Mouse (Mus musculus): Measurements from ENCODE around the gene Gm44805.

Gm44805 gene

GRCm38 (mm10) chr7:19683771-19684201 is 2.6 kb upstream of the Gm44805 start:
- ATAC-seq (ENCODE audit: insufficient number of reproducible peaks, low FRiP score, low TSS enrichment) = no peak

GRCm38 (mm10) chr7:19682979-19683378 is 1.8 kb upstream of the Gm44805 start:
- ATAC-seq (ENCODE audit: insufficient number of reproducible peaks, low FRiP score, low TSS enrichment) = no peak

- no peak for ATAC-seq (ENCODE audit: insufficient number of reproducible peaks, low FRiP score, low TSS enrichment)
These were observed 521 bp downstream of the Gm44805 start for GRCm38 (mm10) chr7:19680702-19681101.

- no peak for ATAC-seq (ENCODE audit: insufficient number of reproducible peaks, low FRiP score, low TSS enrichment)
These were observed 2.3 kb downstream of the Gm44805 start for GRCm38 (mm10) chr7:19678901-19679300.

GRCm38 (mm10) chr7:19677872-19678271 is 3.4 kb downstream of the Gm44805 start, which contains the start of gene Apoc2:
Gene Apoc2 (minus strand): TSS chr7:19677941.
- no peak for ATAC-seq (ENCODE audit: insufficient number of reproducible peaks, low FRiP score, low TSS enrichment)

- ATAC-seq (ENCODE audit: insufficient number of reproducible peaks, low FRiP score, low TSS enrichment) = no peak
These were observed 4.6 kb downstream of the Gm44805 start for GRCm38 (mm10) chr7:19676662-19677061.

GRCm38 (mm10) chr7:19675824-19676223 is 5.4 kb downstream of the Gm44805 start:
- no peak for ATAC-seq (ENCODE audit: insufficient number of reproducible peaks, low FRiP score, low TSS enrichment)

- no peak for ATAC-seq (ENCODE audit: insufficient number of reproducible peaks, low FRiP score, low TSS enrichment)
These were observed 8.0 kb downstream of the Gm44805 start for GRCm38 (mm10) chr7:19673083-19673699.

- no peak for ATAC-seq (ENCODE audit: insufficient number of reproducible peaks, low FRiP score, low TSS enrichment)
These were observed 9.7 kb downstream of the Gm44805 start for GRCm38 (mm10) chr7:19671511-19671910.

- ATAC-seq (ENCODE audit: insufficient number of reproducible peaks, low FRiP score, low TSS enrichment) = peak; percentile 75
These were observed 12.1 kb downstream of the Gm44805 start for GRCm38 (mm10) chr7:19668947-19669721.

GRCm38 (mm10) chr7:19667434-19667833 is 13.8 kb downstream of the Gm44805 start:
- no peak for ATAC-seq (ENCODE audit: insufficient number of reproducible peaks, low FRiP score, low TSS enrichment)

GRCm38 (mm10) chr7:19666750-19667149 is 14.5 kb downstream of the Gm44805 start:
- no peak for ATAC-seq (ENCODE audit: insufficient number of reproducible peaks, low FRiP score, low TSS enrichment)

GRCm38 (mm10) chr7:19664955-19665841 is 16.0 kb downstream of the Gm44805 start, which contains the start of gene Clptm1:
Gene Clptm1 (minus strand): TSS chr7:19665033.
- peak; percentile 33; the same call in 1 of the 2 replicates for ATAC-seq (ENCODE audit: insufficient number of reproducible peaks, low FRiP score, low TSS enrichment)

GRCm38 (mm10) chr7:19664455-19664954 is 16.7 kb downstream of the Gm44805 start:
- ATAC-seq (ENCODE audit: insufficient number of reproducible peaks, low FRiP score, low TSS enrichment) = peak; percentile 42; the same call in 1 of the 2 replicates

- ATAC-seq (ENCODE audit: insufficient number of reproducible peaks, low FRiP score, low TSS enrichment) = no peak
These were observed 17.3 kb downstream of the Gm44805 start for GRCm38 (mm10) chr7:19663940-19664339.

GRCm38 (mm10) chr7:19652614-19653013 is 28.6 kb downstream of the Gm44805 start:
- no peak for ATAC-seq (ENCODE audit: insufficient number of reproducible peaks, low FRiP score, low TSS enrichment)

- no peak for ATAC-seq (ENCODE audit: insufficient number of reproducible peaks, low FRiP score, low TSS enrichment)
These were observed 30.0 kb downstream of the Gm44805 start for GRCm38 (mm10) chr7:19651063-19651786.

GRCm38 (mm10) chr7:19641223-19641622 is 40.0 kb downstream of the Gm44805 start:
- no peak for ATAC-seq (ENCODE audit: insufficient number of reproducible peaks, low FRiP score, low TSS enrichment)

GRCm38 (mm10) chr7:19635074-19635827 is 46.0 kb downstream of the Gm44805 start:
- no peak for ATAC-seq (ENCODE audit: insufficient number of reproducible peaks, low FRiP score, low TSS enrichment)
